Mouse (Mus musculus): Measurements from ENCODE around the gene Spryd7. TPM values are rescaled to one million over a fixed set of nuclear protein-coding genes. Genes with fewer than 3 reads are reported as not detected.
A peak's percentile ranks its signal among the peaks of the same experiment; 100 is the strongest.

The Spryd7 gene
- polyA plus RNA-seq, 1 experiment from 2014 or later, result 25.5 TPM

DNA sequence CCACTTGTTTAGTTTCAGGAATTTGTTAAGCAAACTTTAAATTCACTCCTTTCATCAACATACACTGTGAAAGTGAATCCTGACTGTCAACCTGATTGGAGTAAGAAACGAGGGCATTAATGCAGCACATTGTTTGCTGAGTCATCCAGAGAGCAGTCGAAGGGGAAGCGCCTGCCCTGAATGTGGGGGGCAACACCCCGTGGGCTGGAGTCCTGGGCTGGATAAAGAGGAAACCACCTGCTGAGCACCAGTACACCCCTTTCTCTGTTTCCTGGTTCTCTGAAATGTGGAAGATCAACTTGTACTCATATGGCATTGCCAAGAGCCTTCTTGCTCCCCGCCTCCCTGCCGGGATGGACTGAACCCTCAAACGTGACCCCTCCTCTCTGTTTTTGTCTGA lies 27.2 kb downstream of the Spryd7 start:
- 91% methylated on average over 7 of the region's 7 CpGs for WGBS
- no peaks in the 10 kb centered on the region for H3K4me1 ChIP-seq (replicated peaks)

DNA sequence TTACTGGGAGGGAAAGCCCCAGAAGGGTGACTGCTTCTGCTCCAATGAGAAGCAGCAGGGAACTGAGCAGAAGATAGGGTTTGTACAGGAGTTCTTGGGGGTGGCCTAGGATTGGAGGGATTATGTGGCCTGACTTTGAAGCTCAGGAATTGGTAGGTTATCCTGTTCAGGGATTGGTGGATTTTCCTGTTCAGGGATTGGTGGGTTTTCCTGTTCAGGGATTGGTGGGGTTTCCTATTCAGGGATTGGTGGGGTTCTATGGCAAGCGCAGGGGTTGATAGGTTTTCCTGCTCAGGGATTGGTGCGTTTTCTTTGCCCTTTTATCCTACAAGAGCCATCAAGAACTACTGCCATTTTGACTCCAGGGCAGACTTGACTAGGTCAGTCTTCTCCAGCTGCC lies 30.7 kb downstream of the Spryd7 start:
- WGBS, result 93% methylated on average over 2 of the region's 2 CpGs
- H3K9ac ChIP-seq, result no peak overlapping the region
- no peak overlapping the region for H3K4me3 ChIP-seq (replicated peaks)
- ATAC-seq, result no peak
- no peaks in the 10 kb centered on the region for H3K9me3 ChIP-seq
- no peak overlapping the region for H3K4me2 ChIP-seq (replicated peaks)
- H3K27ac ChIP-seq, result no peak overlapping the region
- H3K36me3 ChIP-seq, result no peaks in the 10 kb centered on the region
- H3K4me1 ChIP-seq (replicated peaks), result no peaks in the 10 kb centered on the region
- no peaks in the 10 kb centered on the region for H3K27me3 ChIP-seq (replicated peaks)

More for the DNA sequence above, 27.2 kb downstream of the Spryd7 start:
- H3K9ac ChIP-seq, result no peak overlapping the region
- no peak overlapping the region for H3K4me3 ChIP-seq (replicated peaks)
- no peaks in the 10 kb centered on the region for H3K27me3 ChIP-seq (replicated peaks)
- no peak overlapping the region for H3K27ac ChIP-seq
- no peak for ATAC-seq
- no peaks in the 10 kb centered on the region for H3K36me3 ChIP-seq
- no peak overlapping the region for H3K4me2 ChIP-seq (replicated peaks)
- H3K9me3 ChIP-seq, result no peaks in the 10 kb centered on the region

DNA sequence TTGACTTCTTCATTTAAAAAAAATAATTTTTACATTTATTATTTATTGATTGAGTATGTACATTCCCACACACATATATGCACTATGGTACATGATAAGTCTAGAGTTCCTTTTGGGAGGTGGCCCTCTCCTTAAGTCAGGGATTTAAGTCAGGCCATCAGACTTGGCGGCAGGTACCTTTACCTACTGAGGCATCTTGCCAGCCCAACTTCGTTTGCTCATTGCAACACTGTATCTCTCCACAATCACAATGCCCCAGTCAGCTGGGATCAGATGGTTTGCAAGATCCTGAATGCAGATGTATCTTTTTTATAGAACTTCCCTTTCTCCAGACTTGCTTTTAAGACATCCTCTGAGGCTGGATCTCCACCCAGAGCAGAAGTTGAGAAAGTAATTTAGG lies 32.9 kb downstream of the Spryd7 start:
- Histone ChIP-seq H3K4me2 (replicated peaks) (no peak overlapping the region), H3K27me3 (replicated peaks) (no peaks in the 10 kb centered on the region), H3K9me3 (no peaks in the 10 kb centered on the region), H3K36me3 (no peaks in the 10 kb centered on the region), H3K4me3 (replicated peaks) (no peak overlapping the region), H3K27ac (no peak overlapping the region), H3K9ac (no peak overlapping the region), H3K4me1 (replicated peaks) (no peaks in the 10 kb centered on the region)
- 75% methylated on average over 2 of the region's 2 CpGs for WGBS
- ATAC-seq, result no peak

DNA sequence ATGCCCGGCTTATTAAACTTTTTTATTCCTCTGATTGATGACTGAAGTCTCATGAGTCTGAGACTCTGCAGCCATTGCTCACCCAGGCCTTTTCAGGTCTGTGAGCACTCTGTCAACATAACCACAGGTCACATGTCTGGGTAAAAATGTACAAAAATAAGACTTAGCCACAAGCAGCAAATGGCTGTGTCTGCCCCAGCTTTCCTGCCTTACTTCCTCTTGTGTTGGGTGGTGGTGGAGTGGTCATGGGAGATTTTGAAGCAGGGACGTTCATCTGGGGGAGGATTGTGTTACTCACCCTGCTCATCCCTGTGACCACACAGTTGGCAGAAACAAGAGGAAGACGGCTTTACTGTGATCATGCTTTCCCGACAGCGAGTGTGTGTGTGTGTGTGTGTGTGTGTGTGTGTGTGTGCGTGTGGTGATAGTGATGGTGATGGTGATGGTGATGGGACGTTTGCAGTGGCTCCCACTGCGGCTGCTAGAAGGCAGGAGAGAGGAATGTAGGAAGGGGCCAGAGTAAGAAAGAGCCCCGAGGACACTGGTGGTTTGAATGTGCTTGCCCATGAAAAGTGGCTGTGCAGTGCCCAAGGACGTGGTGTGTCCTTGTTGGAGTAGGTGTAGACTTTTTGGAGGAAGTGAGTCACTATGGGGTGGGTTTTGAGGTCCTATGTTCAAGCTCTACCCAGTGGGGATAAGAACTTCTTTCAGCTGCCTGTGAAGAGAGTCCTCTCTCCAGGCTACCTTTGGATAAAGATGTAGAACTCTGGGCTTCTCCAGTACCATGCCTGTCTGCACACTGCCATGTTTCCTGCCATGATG lies 37.8 kb downstream of the Spryd7 start:
- Histone ChIP-seq H3K27me3 (replicated peaks) (no peaks in the 10 kb centered on the region), H3K4me1 (replicated peaks) (no peaks in the 10 kb centered on the region)
- 81% methylated on average over 10 of the region's 10 CpGs for WGBS

DNA sequence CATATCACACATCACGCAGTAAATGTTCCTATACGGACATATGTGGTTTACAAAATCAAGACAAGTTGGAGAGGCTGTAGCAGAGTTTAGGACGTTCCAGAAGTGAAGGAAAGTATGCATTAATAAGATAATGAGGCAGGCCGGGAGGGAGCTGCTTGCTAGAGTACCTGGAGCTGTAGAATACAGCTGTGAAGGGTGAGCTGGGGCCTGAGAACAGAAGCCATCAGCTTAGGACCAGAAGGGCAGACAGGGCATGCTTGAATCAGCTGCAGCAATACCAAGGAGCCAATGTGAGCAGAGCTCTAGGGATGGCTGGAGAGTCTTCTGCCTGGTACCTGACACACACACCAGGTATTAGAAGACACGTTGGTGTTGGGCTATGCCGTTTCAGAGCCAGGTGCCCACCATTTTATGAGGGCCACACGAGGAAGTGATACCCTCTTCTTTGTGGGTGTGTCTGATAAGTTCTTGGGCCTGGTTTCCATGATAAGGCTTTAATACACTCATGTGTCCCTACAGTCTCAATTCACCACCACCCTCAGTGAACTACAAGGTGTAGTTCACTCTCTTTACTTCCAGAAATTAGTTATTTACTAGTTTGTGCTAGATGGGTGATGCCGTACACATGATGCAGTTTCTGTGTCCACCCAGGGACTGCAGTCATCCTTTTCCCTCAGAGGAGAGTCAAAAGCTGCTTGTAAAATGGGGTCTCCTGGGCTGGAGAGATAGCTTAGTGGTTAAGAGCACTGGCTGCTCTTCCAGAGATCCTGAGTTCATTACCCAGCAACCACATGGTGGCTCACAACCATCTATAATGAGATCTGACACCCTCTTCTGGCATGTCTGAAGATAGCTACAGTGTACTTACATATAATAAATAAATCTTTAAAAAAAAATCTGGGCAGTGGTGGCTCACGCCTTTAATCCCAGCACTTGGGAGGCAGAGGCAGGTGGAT lies 39.9 kb downstream of the Spryd7 start:
- H3K36me3 ChIP-seq, result no peaks in the 10 kb centered on the region
- no peak overlapping the region for H3K9ac ChIP-seq
- H3K4me2 ChIP-seq (replicated peaks), result no peak overlapping the region
- WGBS, result 80% methylated on average over 9 of the region's 9 CpGs
- no peaks in the 10 kb centered on the region for H3K4me1 ChIP-seq (replicated peaks)
- H3K9me3 ChIP-seq, result no peaks in the 10 kb centered on the region
- no peak overlapping the region for H3K27ac ChIP-seq
- no peak for ATAC-seq
- H3K4me3 ChIP-seq (replicated peaks), result no peak overlapping the region
- H3K27me3 ChIP-seq (replicated peaks), result no peaks in the 10 kb centered on the region

More for the DNA sequence above, 37.8 kb downstream of the Spryd7 start:
- Histone ChIP-seq H3K27ac (no peak overlapping the region), H3K9me3 (no peaks in the 10 kb centered on the region), H3K9ac (no peak overlapping the region), H3K4me3 (replicated peaks) (no peak overlapping the region), H3K36me3 (no peaks in the 10 kb centered on the region), H3K4me2 (replicated peaks) (no peak overlapping the region)
- ATAC-seq, result no peak

DNA sequence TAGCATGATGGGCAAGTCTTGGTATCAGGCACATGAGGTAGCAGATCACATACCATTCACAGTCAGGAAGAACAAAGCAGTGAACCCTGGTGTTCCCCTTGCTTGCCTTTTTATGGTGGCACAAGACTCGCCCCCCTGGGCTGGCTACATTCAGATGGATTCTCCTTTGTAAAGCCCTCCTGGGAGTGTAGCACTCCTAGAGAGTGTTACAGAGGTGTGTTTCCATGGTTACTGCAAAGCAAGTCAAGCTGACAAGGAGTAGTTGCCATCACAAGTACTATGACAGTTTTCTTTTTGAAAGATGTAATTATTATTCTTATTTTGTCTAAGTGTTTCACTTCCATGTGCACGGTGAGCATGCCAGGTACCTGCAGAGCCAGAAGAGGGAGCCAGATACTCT lies 45.2 kb downstream of the Spryd7 start:
- no peaks in the 10 kb centered on the region for H3K36me3 ChIP-seq
- H3K4me1 ChIP-seq (replicated peaks), result no peaks in the 10 kb centered on the region
- WGBS, result 81% methylated on average over 2 of the region's 2 CpGs
- H3K9ac ChIP-seq, result no peak overlapping the region
- H3K9me3 ChIP-seq, result no peaks in the 10 kb centered on the region
- H3K27me3 ChIP-seq (replicated peaks), result no peaks in the 10 kb centered on the region
- no peak overlapping the region for H3K4me2 ChIP-seq (replicated peaks)
- no peak overlapping the region for H3K4me3 ChIP-seq (replicated peaks)
- no peak overlapping the region for H3K27ac ChIP-seq
- ATAC-seq, result no peak

DNA sequence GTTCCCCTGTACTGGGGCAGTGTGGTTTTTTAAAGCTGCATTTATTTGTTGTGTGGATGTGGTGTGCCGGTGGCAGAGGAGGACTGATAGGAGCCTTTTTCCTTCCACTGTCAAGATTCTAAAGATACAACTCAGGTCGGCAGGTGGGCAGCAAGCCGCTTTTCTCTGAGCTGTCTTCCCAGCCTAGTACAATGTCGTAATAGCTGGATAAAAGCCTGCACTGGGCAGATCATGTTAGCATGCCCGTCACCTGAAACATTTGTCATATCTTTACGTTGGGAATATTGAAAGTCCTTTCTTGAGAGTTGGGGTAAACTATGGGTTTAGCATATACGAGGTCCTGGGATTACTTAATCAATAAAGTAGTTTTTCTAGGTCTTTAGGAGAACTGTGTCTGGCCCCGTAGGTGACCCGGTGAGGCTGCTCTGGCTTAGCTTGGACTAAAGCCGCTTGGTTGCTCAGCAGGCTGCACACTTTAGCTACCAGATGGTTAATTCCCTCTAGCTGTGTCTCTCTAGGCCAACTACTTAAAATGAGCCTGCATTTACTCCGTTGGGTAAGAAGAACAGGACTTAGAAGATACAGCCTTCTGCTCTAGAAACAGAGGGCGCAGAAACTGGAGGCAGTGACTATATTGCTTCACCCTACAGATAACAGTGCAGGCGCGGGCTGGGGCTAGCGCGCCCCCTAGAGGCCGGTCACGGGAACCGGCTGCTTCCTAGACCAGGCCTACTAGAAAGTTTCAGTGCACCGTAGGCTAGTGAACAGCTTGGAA lies 58.8 kb downstream of the Spryd7 start:
- Histone ChIP-seq H3K4me3 (replicated peaks) (no peak overlapping the region), H3K9ac (no peak overlapping the region), H3K36me3 (no peaks in the 10 kb centered on the region), H3K4me2 (replicated peaks) (no peak overlapping the region), H3K9me3 (no peaks in the 10 kb centered on the region), H3K4me1 (replicated peaks) (no peaks in the 10 kb centered on the region), H3K27ac (no peak overlapping the region), H3K27me3 (replicated peaks) (no peaks in the 10 kb centered on the region)
- peak; percentile 90 for ATAC-seq
- 40% methylated on average over 20 of the region's 20 CpGs for WGBS

DNA sequence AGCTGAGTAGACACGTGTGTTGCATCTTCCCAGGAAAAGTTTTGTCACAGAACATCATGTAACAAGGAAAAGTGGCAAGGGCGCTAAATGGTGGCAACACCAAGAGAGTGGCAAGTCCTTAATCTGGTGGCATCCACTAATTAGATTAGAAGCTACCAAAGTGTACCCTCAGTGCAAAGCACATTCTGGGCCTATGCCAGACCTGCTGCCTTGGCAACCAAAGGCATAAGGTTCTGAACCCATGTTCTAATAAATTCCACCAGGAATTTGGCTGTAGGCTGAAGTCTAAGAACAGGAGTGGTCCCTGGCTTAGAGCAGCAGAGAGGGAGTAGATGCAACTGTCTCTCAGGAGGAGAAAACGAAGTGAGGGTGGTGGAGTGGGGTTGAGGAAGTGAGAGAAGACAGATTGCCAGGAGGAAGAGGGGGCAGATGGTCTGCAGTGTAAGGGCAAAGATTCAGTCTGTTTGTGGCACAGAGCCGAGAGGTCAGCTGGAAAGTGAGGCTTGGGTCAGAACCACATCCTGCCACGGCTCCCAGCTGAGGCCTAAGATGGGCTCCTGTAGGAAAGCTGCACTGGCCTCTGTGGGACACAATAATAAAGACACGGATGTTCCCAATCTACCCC lies 63.1 kb downstream of the Spryd7 start:
- H3K27me3 ChIP-seq (replicated peaks), result no peaks in the 10 kb centered on the region
- no peak for ATAC-seq
- no peaks in the 10 kb centered on the region for H3K9me3 ChIP-seq
- H3K4me3 ChIP-seq (replicated peaks), result no peak overlapping the region
- H3K27ac ChIP-seq, result no peak overlapping the region
- no peak overlapping the region for H3K9ac ChIP-seq
- no peaks in the 10 kb centered on the region for H3K36me3 ChIP-seq
- 59% methylated on average over 6 of the region's 6 CpGs for WGBS
- no peak overlapping the region for H3K4me2 ChIP-seq (replicated peaks)
- no peaks in the 10 kb centered on the region for H3K4me1 ChIP-seq (replicated peaks)

Other genes with a start within 250 kb of the Spryd7 start
- gene Arl11, start 247.1 kb downstream of the Spryd7 start, polyA plus RNA-seq (2015; fragmentation: Nextera tagmentation; extraction: Ambion mirVana), result 0.78 and 1.1 TPM in 2 replicates
- 7.5 and 8.8 TPM in 2 replicates for gene Ebpl, start 196.4 kb downstream of the Spryd7 start, polyA plus RNA-seq (2015; fragmentation: Nextera tagmentation; extraction: Ambion mirVana)
- 40.2 and 47.1 TPM in 2 replicates for gene Kpna3, start 117.0 kb downstream of the Spryd7 start, polyA plus RNA-seq (2015; fragmentation: Nextera tagmentation; extraction: Ambion mirVana)
- 8.9 and 11.3 TPM in 2 replicates for gene Trim13, start 41.4 kb upstream of the Spryd7 start, polyA plus RNA-seq (2015; fragmentation: Nextera tagmentation; extraction: Ambion mirVana)
- 0.31 and 0.73 TPM in 2 replicates for gene Kcnrg, start 50.6 kb upstream of the Spryd7 start, polyA plus RNA-seq (2015; fragmentation: Nextera tagmentation; extraction: Ambion mirVana)